Comparison of ENCODE assay signal across 8 mouse cellular contexts in genomic region chr2:32537360-32537905, GRCm38 (mm10). TPM values are rescaled to one million over a fixed set of nuclear protein-coding genes. Genes with fewer than 3 reads are reported as not detected.
A peak's percentile ranks its signal among the peaks of the same experiment; 100 is the strongest.
DNase-seq lines count a peak whose midpoint lies in the region; ATAC-seq and TF ChIP-seq lines count a peak whose summit lies in the region.

No protein-coding gene starts in this region.

- ATAC-seq in hindbrain, embryonic 14.5 days (ENCODE audit: low FRiP score): no peak
- ATAC-seq in liver, embryonic 12.5 days: no peak
- ATAC-seq in neutrophil, adult 5-6 weeks (ENCODE audit: extremely low read depth, insufficient number of reproducible peaks, low FRiP score, poor library complexity, severe bottlenecking): peak; percentile 48

- no peaks in the 10 kb centered on the region for H3K36me3 ChIP-seq in hindbrain, embryonic 14.5 days (replicated peaks; ENCODE audit: control insufficient read depth, insufficient read depth)
- H3K36me3 ChIP-seq in liver, embryonic 12.5 days: no peaks in the 10 kb centered on the region

- H3K9ac ChIP-seq in hindbrain, embryonic 14.5 days: peak overlapping the region; percentile 98
- H3K9ac ChIP-seq in liver, embryonic 12.5 days: no peak overlapping the region

- peaks cover 56% of the 10 kb centered on the region for H3K4me1 ChIP-seq in hindbrain, embryonic 14.5 days (replicated peaks; ENCODE audit: control insufficient read depth, insufficient read depth, low read length)
- peaks cover 42% of the 10 kb centered on the region for H3K4me1 ChIP-seq in liver, embryonic 12.5 days

- 11% methylated on average over 9 of the region's 9 CpGs for WGBS in hindbrain, embryonic 14.5 days
- WGBS in liver, embryonic 12.5 days (ENCODE audit: insufficient replicate concordance): 8% methylated on average over 9 of the region's 9 CpGs

- no peaks in the 10 kb centered on the region for H3K27me3 ChIP-seq in hindbrain, embryonic 14.5 days (ENCODE audit: control insufficient read depth, insufficient read depth, low read length)
- H3K27me3 ChIP-seq in liver, embryonic 12.5 days (replicated peaks): peaks cover 66% of the 10 kb centered on the region

- H3K27ac ChIP-seq in gastrocnemius, adult 2 months: peak overlapping the region; percentile 93
- peak overlapping the region; percentile 93 for H3K27ac ChIP-seq in hindbrain, embryonic 14.5 days
- H3K27ac ChIP-seq in liver, embryonic 12.5 days: peak overlapping the region; percentile 23

- peak overlapping the region; percentile 74 for H3K4me3 ChIP-seq in gastrocnemius, adult 2 months
- peak overlapping the region; percentile 94 for H3K4me3 ChIP-seq in hindbrain, embryonic 14.5 days (replicated peaks; ENCODE audit: low read length)
- peak overlapping the region; percentile 76 for H3K4me3 ChIP-seq in liver, embryonic 12.5 days

- no peak for DNase-seq in gastrocnemius, adult 2 months
- DNase-seq in gastrocnemius, adult 8-10 months (ENCODE audit: low spot score in 2 of 2): no peak
- DNase-seq in embryo, embryonic 9.5 days (ENCODE audit: extremely low spot score): peak; percentile 27
- DNase-seq in hindbrain, embryonic 14.5 days (ENCODE audit: low spot score): no peak
- DNase-seq in T-cell, adult 2 months (ENCODE audit: low spot score): no peak
- DNase-seq in thymus, postnatal 0 days (ENCODE audit: low spot score): no peak

- H3K4me2 ChIP-seq in hindbrain, embryonic 14.5 days (replicated peaks): peak overlapping the region; percentile 88
- peak overlapping the region; percentile 100 for H3K4me2 ChIP-seq in liver, embryonic 12.5 days

- intact Hi-C loops in gastrocnemius, adult 2 months (cut with DNase I): no loop called here

- no peaks in the 10 kb centered on the region for H3K9me3 ChIP-seq in hindbrain, embryonic 14.5 days (ENCODE audit: control insufficient read depth, low read length)
- H3K9me3 ChIP-seq in liver, embryonic 12.5 days (replicated peaks): no peaks in the 10 kb centered on the region

- TF ChIP-seq CTCF in gastrocnemius, adult 2 months (IDR thresholded peaks at IDR 0.05): no peak

RNA-seq across cellular contexts. Expression of gene Fam102a, which starts 2.3 kb away (rescaled TPM):
- 1 to 10 TPM; 1.8 to 3.1 TPM for total RNA-seq in gastrocnemius, adult 2 months (2021)
- 1 to 10 TPM; 1.6 to 3.8 (median 2.9) TPM for total RNA-seq in gastrocnemius, adult 8-10 months (2022)
- 7.8 and 8.3 TPM in 2 replicates for polyA plus RNA-seq in hindbrain, embryonic 14.5 days (2014; fragmentation: Nextera tagmentation; extraction: Ambion mirVana)
- 2.4 and 2.5 TPM in 2 replicates for polyA plus RNA-seq in liver, embryonic 12.5 days (2016; fragmentation: Nextera tagmentation; extraction: Ambion mirVana)
- total RNA-seq in neutrophil, adult 5-6 weeks (2017): 36.8 and 38.4 TPM in 2 replicates
- 8.4 and 8.9 TPM in 2 replicates for polyA plus RNA-seq in thymus, postnatal 0 days (2015; fragmentation: Nextera tagmentation; extraction: Ambion mirVana)

RNA-seq across cellular contexts. Expression of gene Dpm2, which starts 33.2 kb away (rescaled TPM):
- total RNA-seq in gastrocnemius, adult 2 months (2021): 10 to 100 TPM; 11.1 to 14.1 TPM
- 10 to 100 TPM in 3 of 4 experiments, 1 to 10 TPM in 1; 9.2 to 15.0 (median 10.6) TPM for total RNA-seq in gastrocnemius, adult 8-10 months (2022)
- polyA plus RNA-seq in hindbrain, embryonic 14.5 days (2014; fragmentation: Nextera tagmentation; extraction: Ambion mirVana): 132 and 141 TPM in 2 replicates
- polyA plus RNA-seq in liver, embryonic 12.5 days (2016; fragmentation: Nextera tagmentation; extraction: Ambion mirVana): 69.5 and 73.8 TPM in 2 replicates
- total RNA-seq in neutrophil, adult 5-6 weeks (2017): 38.6 and 47.6 TPM in 2 replicates
- 126 and 129 TPM in 2 replicates for polyA plus RNA-seq in thymus, postnatal 0 days (2015; fragmentation: Nextera tagmentation; extraction: Ambion mirVana)

RNA-seq across cellular contexts. Expression of gene Pip5kl1, which starts 37.2 kb away (rescaled TPM):
- not detected for total RNA-seq in gastrocnemius, adult 2 months (2021)
- not detected for total RNA-seq in gastrocnemius, adult 8-10 months (2022)
- 11.6 and 12.6 TPM in 2 replicates for polyA plus RNA-seq in hindbrain, embryonic 14.5 days (2014; fragmentation: Nextera tagmentation; extraction: Ambion mirVana)
- polyA plus RNA-seq in liver, embryonic 12.5 days (2016; fragmentation: Nextera tagmentation; extraction: Ambion mirVana): 0.13 TPM in 1 of 2 replicates, not detected in the other
- total RNA-seq in neutrophil, adult 5-6 weeks (2017): 1.3 and 1.4 TPM in 2 replicates
- 0.28 and 0.31 TPM in 2 replicates for polyA plus RNA-seq in thymus, postnatal 0 days (2015; fragmentation: Nextera tagmentation; extraction: Ambion mirVana)

RNA-seq across cellular contexts. Expression of gene 9430097D07Rik, which starts 38.1 kb away (rescaled TPM):
- not detected for total RNA-seq in gastrocnemius, adult 2 months (2021)
- not detected for total RNA-seq in gastrocnemius, adult 8-10 months (2022)
- 0.48 and 0.81 TPM in 2 replicates for polyA plus RNA-seq in hindbrain, embryonic 14.5 days (2014; fragmentation: Nextera tagmentation; extraction: Ambion mirVana)
- not detected in 2 replicates for polyA plus RNA-seq in liver, embryonic 12.5 days (2016; fragmentation: Nextera tagmentation; extraction: Ambion mirVana)
- total RNA-seq in neutrophil, adult 5-6 weeks (2017): not detected in 2 replicates
- 0.08 TPM in 1 of 2 replicates, not detected in the other for polyA plus RNA-seq in thymus, postnatal 0 days (2015; fragmentation: Nextera tagmentation; extraction: Ambion mirVana)

RNA-seq across cellular contexts. Expression of gene St6galnac4, which starts 49.5 kb away (rescaled TPM):
- total RNA-seq in gastrocnemius, adult 2 months (2021): 10 to 100 TPM in 1 of 2 experiments, 1 to 10 TPM in 1; 8.7 to 21.6 TPM
- 10 to 100 TPM; 11.4 to 15.5 (median 13.8) TPM for total RNA-seq in gastrocnemius, adult 8-10 months (2022)
- polyA plus RNA-seq in hindbrain, embryonic 14.5 days (2014; fragmentation: Nextera tagmentation; extraction: Ambion mirVana): 32.3 and 36.8 TPM in 2 replicates
- polyA plus RNA-seq in liver, embryonic 12.5 days (2016; fragmentation: Nextera tagmentation; extraction: Ambion mirVana): 17.5 and 18.9 TPM in 2 replicates
- total RNA-seq in neutrophil, adult 5-6 weeks (2017): 13.6 and 16.9 TPM in 2 replicates
- 24.3 and 25.3 TPM in 2 replicates for polyA plus RNA-seq in thymus, postnatal 0 days (2015; fragmentation: Nextera tagmentation; extraction: Ambion mirVana)

Comparison
In these comparisons a context has a peak if more than half of its experiments do, and no peak if none do; other contexts are left out.
1. H3K27ac ChIP-seq: peak in every context shown above with its lines; median percentile 93 in gastrocnemius, adult 2 months; 93 in hindbrain, embryonic 14.5 days; 23 in liver, embryonic 12.5 days.